Mouse (Mus musculus) skeletal muscle tissue, adult 2 months (tissue): ENCODE measurements at regions not wholly inside any gene's neighbourhood (a gene's known extent, or its start where the extent isn't known, plus 50 kb on each side); places are given as distances from the start of the nearest gene placed in this dataset.

Experiments
- DNase-seq: peaks from one replicate; pipeline ENCODE4 v3.0.0-alpha.2; 2012; ENCODE audit warnings: low read depth, low spot score

GRCm38 (mm10) chr16:95892356-95892755, 98.4 kb downstream of the Psmg1 start:
- peak; percentile 23 for DNase-seq

GRCm38 (mm10) chr16:95886131-95886530, 104.6 kb downstream of the Psmg1 start:
- no peak for DNase-seq

GRCm38 (mm10) chr16:95873297-95873696, 117.5 kb downstream of the Psmg1 start:
- no peak for DNase-seq

- DNase-seq = peak; percentile 44
Measured at GRCm38 (mm10) chr16:95872436-95872835, 118.3 kb downstream of the Psmg1 start.

GRCm38 (mm10) chr16:95870291-95870690, 120.5 kb downstream of the Psmg1 start:
- DNase-seq = no peak

GRCm38 (mm10) chr16:95869501-95869900, 121.3 kb downstream of the Psmg1 start:
- DNase-seq = no peak

GRCm38 (mm10) chr16:95868896-95869295, 121.9 kb downstream of the Psmg1 start:
- DNase-seq = no peak

GRCm38 (mm10) chr16:95867516-95867915, 123.2 kb downstream of the Psmg1 start:
- DNase-seq = no peak

- no peak for DNase-seq
Measured at GRCm38 (mm10) chr16:95866866-95867420, 123.8 kb downstream of the Psmg1 start.

GRCm38 (mm10) chr16:95865603-95866002, 125.2 kb downstream of the Psmg1 start:
- DNase-seq = no peak

- DNase-seq = no peak
Measured at GRCm38 (mm10) chr16:95864646-95865045, 126.1 kb downstream of the Psmg1 start.

GRCm38 (mm10) chr16:95864106-95864505, 126.7 kb downstream of the Psmg1 start:
- DNase-seq = no peak

- no peak for DNase-seq
Measured at GRCm38 (mm10) chr16:95863565-95863964, 127.2 kb downstream of the Psmg1 start.

GRCm38 (mm10) chr16:95862621-95863020, 128.1 kb downstream of the Psmg1 start:
- peak; percentile 47 for DNase-seq

- DNase-seq = peak; percentile 67
Measured at GRCm38 (mm10) chr16:95861231-95861690, 129.5 kb downstream of the Psmg1 start.

GRCm38 (mm10) chr16:95860810-95861209, 129.9 kb downstream of the Psmg1 start:
- no peak for DNase-seq

GRCm38 (mm10) chr16:95860111-95860510, 130.6 kb downstream of the Psmg1 start:
- DNase-seq = no peak

GRCm38 (mm10) chr16:95857403-95857802, 133.4 kb downstream of the Psmg1 start:
- DNase-seq = no peak

GRCm38 (mm10) chr16:95855230-95855629, 135.5 kb downstream of the Psmg1 start:
- no peak for DNase-seq

- DNase-seq = no peak
Measured at GRCm38 (mm10) chr16:95851907-95852306, 138.9 kb downstream of the Psmg1 start.

- DNase-seq = no peak
Measured at GRCm38 (mm10) chr16:95848555-95849082, 142.1 kb downstream of the Psmg1 start.

GRCm38 (mm10) chr16:95847765-95848483, 142.8 kb downstream of the Psmg1 start:
- no peak for DNase-seq

GRCm38 (mm10) chr16:95845323-95845860, 143.5 kb downstream of the Ets2 start:
- DNase-seq = no peak
